Mouse (Mus musculus): ENCODE results near the gene Pde7b. TPM values are rescaled to one million over a fixed set of nuclear protein-coding genes. Genes with fewer than 3 reads are reported as not detected.

The Pde7b gene
- polyA plus RNA-seq, 1 experiment from 2014 or later, result 2.3 TPM

DNA sequence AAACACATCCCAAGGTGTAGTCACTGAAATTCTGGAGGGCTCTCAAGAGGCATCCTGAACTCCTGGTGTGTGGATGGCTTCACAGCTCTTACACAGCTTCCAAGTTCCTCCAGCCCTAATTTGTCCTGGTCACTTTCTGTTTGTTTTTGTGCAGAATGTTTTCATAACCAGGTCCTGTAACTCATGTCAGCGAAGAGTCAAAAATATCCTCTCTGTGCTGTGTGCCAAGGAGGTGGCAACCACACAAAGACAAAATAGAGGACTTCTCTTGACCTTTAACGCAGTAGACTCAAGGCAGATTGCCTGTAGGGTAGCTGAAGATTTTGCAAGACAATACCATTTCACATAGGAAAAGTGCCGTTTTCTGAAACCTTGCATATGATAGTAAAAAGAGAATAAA is 14.9 kb upstream of the Pde7b start:
- no peak for ATAC-seq
- no peaks in the 10 kb centered on the region for H3K36me3 ChIP-seq
- 88% methylated on average over 3 of the region's 3 CpGs for WGBS
- no peaks in the 10 kb centered on the region for H3K9me3 ChIP-seq
- H3K4me2 ChIP-seq (replicated peaks), result no peak overlapping the region
- H3K4me3 ChIP-seq (replicated peaks), result no peak overlapping the region
- H3K9ac ChIP-seq (replicated peaks), result no peak overlapping the region
- no peak overlapping the region for H3K27ac ChIP-seq
- peaks cover 9% of the 10 kb centered on the region; the same call in 1 of the 2 replicates for H3K4me1 ChIP-seq (replicated peaks)
- H3K27me3 ChIP-seq, result no peaks in the 10 kb centered on the region

DNA sequence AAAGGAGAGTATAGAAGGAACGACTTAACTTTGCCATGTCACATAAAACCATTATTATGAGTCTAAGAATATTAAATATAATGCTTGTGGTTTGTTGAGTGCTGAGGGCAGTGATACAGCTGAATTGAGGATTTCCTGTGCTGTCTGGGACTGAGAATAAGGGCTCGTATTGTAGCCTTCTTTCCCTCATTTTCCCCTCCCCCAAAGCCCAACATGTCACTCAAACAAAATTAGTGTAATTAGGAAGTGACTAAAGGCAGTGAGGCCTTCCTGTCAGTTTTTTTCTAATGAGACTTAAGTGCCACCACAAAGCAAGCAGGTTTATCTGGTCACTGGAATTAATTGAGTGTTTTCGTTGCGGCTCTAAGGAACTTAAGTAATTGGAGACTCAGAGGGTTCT is 12.3 kb upstream of the Pde7b start:
- H3K27ac ChIP-seq, result no peak overlapping the region
- H3K27me3 ChIP-seq, result no peaks in the 10 kb centered on the region
- H3K4me3 ChIP-seq (replicated peaks), result no peak overlapping the region
- ATAC-seq, result no peak
- H3K4me1 ChIP-seq (replicated peaks), result peaks cover 14% of the 10 kb centered on the region
- no peak overlapping the region for H3K9ac ChIP-seq (replicated peaks)
- no peaks in the 10 kb centered on the region for H3K9me3 ChIP-seq
- no peak overlapping the region for H3K4me2 ChIP-seq (replicated peaks)
- no peaks in the 10 kb centered on the region for H3K36me3 ChIP-seq
- 39% methylated on average over 4 of the region's 4 CpGs for WGBS

DNA sequence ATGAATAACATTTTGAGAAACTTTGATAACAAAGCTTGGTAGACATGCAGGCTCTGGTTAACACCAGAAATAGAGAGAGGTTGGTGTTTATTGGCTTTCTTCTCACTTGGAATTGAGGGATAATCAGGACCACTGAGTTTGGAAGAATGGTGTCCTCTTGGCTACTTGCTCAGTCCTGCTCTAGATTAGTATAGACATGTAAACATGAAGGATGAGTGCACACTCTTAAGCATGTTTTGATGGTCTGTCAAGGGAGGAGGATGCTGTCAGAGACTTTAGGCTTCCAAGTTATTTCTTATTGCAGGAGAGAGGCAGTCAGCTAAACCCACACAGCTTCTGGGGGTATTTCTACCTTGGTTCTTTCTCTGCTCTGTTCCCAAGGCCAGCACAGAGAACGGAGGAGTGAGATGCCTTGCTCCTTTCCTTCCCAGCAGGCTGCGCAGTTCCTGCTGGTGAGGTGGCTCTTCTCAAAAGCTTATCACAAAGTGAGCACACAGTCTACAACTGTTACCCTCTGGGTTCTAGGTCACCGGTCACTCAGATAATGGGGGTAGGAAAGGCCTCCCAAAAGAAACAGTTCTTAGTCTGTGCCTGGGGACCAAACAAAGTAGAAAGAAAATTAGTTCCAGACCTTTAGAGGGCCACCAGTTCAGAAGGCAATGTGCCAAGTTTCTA is 11.0 kb upstream of the Pde7b start:
- no peaks in the 10 kb centered on the region for H3K9me3 ChIP-seq
- H3K4me1 ChIP-seq (replicated peaks), result peaks cover 20% of the 10 kb centered on the region
- 76% methylated on average over 3 of the region's 3 CpGs for WGBS
- H3K4me2 ChIP-seq (replicated peaks), result no peak overlapping the region
- H3K27me3 ChIP-seq, result no peaks in the 10 kb centered on the region
- no peak overlapping the region for H3K9ac ChIP-seq (replicated peaks)
- no peaks in the 10 kb centered on the region for H3K36me3 ChIP-seq
- H3K27ac ChIP-seq, result no peak overlapping the region
- ATAC-seq, result no peak
- H3K4me3 ChIP-seq (replicated peaks), result no peak overlapping the region

DNA sequence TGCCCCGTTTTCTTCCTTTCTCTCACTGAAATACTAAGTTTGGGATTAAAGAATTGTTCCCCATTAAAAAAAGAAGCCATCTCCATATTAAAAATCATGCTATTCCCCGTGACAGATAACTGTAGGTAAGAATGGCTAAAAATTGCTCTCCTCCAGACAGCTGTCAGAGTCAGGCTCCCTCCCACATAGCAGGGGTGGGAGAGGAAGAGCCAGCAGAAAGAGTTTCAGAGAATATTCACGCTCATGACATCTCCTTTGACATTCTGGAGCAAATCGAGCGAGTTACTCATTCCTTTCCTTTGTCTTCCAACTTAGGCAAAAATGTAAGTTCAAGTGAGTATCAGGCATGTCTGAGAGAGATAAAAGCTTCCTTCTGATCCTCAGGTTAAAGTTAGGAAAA is 8.7 kb upstream of the Pde7b start:
- 81% methylated on average over 5 of the region's 5 CpGs for WGBS
- no peak for ATAC-seq
- Histone ChIP-seq H3K36me3 (no peaks in the 10 kb centered on the region), H3K27me3 (no peaks in the 10 kb centered on the region), H3K9me3 (no peaks in the 10 kb centered on the region), H3K9ac (replicated peaks) (no peak overlapping the region), H3K27ac (no peak overlapping the region), H3K4me1 (replicated peaks) (peaks cover 20% of the 10 kb centered on the region), H3K4me3 (replicated peaks) (no peak overlapping the region), H3K4me2 (replicated peaks) (no peak overlapping the region)

DNA sequence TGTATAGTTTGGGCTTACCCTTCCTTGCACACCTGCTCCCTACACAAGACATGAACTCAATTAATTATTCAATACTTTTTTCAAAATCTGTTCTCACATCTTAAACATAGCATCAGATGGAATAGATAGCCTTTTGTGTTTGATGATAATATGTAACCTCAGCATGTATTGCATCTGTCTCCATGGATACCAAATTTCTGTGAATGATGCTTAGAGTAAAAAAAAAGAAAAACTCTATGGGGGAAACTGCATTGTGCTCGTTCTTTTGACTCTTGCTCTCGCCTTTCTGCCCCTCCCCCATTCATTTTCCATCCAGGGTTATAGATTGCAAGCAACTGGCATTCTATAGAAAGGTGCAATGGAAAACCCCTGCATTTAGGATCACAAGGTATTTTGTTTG is 7.3 kb upstream of the Pde7b start:
- Histone ChIP-seq H3K9ac (replicated peaks) (no peak overlapping the region), H3K36me3 (no peaks in the 10 kb centered on the region), H3K27me3 (no peaks in the 10 kb centered on the region), H3K9me3 (no peaks in the 10 kb centered on the region), H3K4me2 (replicated peaks) (no peak overlapping the region), H3K4me3 (replicated peaks) (no peak overlapping the region), H3K27ac (no peak overlapping the region), H3K4me1 (replicated peaks) (peaks cover 19% of the 10 kb centered on the region)
- WGBS, result 22% methylated on average over 2 of the region's 2 CpGs
- no peak for ATAC-seq

DNA sequence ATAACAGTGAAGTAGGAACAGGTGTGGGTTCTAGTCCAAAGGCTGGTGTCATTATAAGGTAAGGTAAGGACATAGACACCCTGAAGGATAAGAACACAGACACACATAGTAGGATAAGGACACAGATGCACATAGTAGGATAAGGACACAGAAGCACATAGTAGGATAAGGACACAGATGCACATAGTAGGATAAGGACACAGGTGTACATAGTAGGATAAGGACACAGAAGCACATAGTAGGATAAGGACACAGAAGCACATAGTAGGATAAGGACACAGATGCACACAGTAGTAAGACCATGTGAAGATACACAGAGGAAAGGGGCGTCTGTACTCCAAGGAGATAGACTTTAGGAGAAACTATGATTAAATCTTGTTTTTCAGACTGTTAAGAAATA is 5.2 kb upstream of the Pde7b start:
- Histone ChIP-seq H3K9ac (replicated peaks) (no peak overlapping the region), H3K27ac (no peak overlapping the region), H3K4me1 (replicated peaks) (peaks cover 17% of the 10 kb centered on the region), H3K9me3 (no peaks in the 10 kb centered on the region), H3K27me3 (no peaks in the 10 kb centered on the region), H3K4me3 (replicated peaks) (no peak overlapping the region), H3K4me2 (replicated peaks) (no peak overlapping the region), H3K36me3 (no peaks in the 10 kb centered on the region)
- no peak for ATAC-seq
- WGBS, result 86% methylated on average over 1 of the region's 1 CpGs

DNA sequence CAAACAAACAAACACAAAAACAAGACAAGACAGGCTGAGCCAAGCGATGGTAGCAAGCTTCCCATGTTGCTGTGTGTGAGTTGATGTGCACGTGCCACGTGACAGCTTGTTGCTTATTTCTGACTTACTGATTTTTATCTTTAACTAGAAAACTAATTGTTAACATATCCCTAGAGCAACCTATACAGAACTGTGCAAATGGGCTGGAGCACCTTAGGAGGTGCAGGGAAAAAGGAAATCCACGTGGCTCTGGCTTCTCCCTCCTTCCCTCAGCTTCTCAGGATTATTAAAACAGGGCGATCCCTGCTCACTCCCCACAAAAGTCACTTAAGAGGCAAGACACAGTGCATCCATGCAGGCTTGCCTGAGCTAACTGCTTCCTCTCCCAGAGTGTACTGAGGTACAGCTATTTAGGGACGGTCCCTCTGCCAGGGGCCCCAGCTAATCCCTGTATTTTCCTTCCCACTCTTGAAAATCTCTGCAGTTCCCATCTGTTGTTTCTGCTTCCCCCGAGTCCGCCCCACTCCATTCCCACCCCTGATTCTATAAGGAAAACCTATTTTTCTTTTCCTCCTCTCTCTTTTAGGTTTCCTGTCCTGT is 606 bp upstream of the Pde7b start:
- Histone ChIP-seq H3K9ac (replicated peaks) (0 out of 2 replicates have a peak overlapping the region, but pooled peaks have one; percentile 57), H3K36me3 (no peaks in the 10 kb centered on the region), H3K4me3 (replicated peaks) (peak overlapping the region; percentile 38; the same call in 1 of the 2 replicates), H3K27me3 (no peaks in the 10 kb centered on the region), H3K27ac (no peak overlapping the region), H3K4me1 (replicated peaks) (peaks cover 31% of the 10 kb centered on the region), H3K4me2 (replicated peaks) (peak overlapping the region; percentile 50), H3K9me3 (no peaks in the 10 kb centered on the region)
- ATAC-seq, result peak; percentile 51
- 40% methylated on average over 8 of the region's 8 CpGs for WGBS

DNA sequence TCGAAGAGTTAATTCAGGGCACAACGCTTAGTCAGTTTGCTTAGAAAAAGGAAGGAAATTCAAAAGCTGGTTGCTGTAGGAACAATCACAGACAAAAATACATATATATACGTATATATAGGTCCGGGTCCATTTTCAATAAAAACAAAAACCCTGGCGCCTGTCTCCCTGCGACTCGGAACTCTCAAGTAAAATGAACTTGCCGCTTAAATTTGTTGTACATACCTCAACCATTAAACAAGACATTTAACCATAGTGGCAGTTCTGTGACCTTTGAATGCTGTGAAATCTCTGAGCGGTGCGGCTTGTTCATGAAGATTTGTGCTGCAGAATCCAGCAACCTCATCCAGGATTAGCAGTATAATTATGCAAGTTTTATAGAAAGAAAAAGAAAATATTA is 427 bp downstream of the Pde7b start:
- peak overlapping the region; percentile 38 for H3K4me3 ChIP-seq (replicated peaks)
- peak overlapping the region; percentile 50 for H3K4me2 ChIP-seq (replicated peaks)
- peak overlapping the region; percentile 57 for H3K9ac ChIP-seq (replicated peaks)
- ATAC-seq, result no peak
- no peaks in the 10 kb centered on the region for H3K36me3 ChIP-seq
- no peaks in the 10 kb centered on the region for H3K9me3 ChIP-seq
- no peak overlapping the region for H3K27ac ChIP-seq
- peaks cover 31% of the 10 kb centered on the region for H3K4me1 ChIP-seq (replicated peaks)
- 29% methylated on average over 10 of the region's 10 CpGs for WGBS
- H3K27me3 ChIP-seq, result no peaks in the 10 kb centered on the region

DNA sequence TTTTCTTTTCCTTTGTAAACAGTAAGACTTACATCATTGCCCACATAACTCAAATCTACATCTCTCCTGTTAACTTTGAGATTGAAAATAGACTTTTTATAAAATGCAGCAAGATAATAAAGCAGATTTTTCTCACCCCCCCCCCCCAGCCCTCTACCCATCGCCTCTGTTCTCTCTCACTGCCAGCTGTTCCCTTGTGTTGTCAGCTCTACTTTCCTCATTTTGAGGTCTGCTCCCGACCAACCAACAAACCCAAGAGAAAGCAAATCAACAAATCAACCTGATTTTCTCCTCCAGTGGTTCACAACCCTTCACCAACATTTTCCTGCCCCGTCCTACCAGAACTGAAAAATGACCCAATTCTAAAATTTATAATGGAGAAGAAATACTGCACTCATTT is 916 bp downstream of the Pde7b start:
- H3K4me3 ChIP-seq (replicated peaks), result peak overlapping the region; percentile 38
- no peaks in the 10 kb centered on the region for H3K36me3 ChIP-seq
- no peak for ATAC-seq
- no peak overlapping the region for H3K27ac ChIP-seq
- peak overlapping the region; percentile 50 for H3K4me2 ChIP-seq (replicated peaks)
- no peaks in the 10 kb centered on the region for H3K27me3 ChIP-seq
- 22% methylated on average over 3 of the region's 3 CpGs for WGBS
- H3K4me1 ChIP-seq (replicated peaks), result peaks cover 31% of the 10 kb centered on the region
- peak overlapping the region; percentile 57 for H3K9ac ChIP-seq (replicated peaks)
- no peaks in the 10 kb centered on the region for H3K9me3 ChIP-seq

DNA sequence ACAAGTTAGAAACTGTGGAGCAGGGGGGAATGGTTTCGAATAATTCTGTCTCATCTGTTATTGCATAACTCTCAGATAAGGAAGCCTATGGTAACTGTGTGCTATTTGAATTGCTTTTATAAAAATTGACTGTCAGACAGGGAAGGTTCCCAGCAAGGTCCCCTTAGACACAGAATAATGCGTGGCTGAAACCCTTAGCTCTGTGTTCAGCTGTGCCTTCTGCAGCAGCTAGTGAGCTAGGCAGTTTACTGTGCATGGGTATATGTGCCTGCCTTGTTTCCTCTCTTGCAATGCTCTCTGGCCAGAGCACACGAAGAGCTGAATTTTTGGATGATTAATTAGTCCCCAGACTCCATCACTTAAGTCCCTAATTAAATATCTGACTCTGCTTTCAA is 1.4 kb downstream of the Pde7b start:
- peak overlapping the region; percentile 5; the same call in 1 of the 2 replicates for H3K9ac ChIP-seq (replicated peaks)

DNA sequence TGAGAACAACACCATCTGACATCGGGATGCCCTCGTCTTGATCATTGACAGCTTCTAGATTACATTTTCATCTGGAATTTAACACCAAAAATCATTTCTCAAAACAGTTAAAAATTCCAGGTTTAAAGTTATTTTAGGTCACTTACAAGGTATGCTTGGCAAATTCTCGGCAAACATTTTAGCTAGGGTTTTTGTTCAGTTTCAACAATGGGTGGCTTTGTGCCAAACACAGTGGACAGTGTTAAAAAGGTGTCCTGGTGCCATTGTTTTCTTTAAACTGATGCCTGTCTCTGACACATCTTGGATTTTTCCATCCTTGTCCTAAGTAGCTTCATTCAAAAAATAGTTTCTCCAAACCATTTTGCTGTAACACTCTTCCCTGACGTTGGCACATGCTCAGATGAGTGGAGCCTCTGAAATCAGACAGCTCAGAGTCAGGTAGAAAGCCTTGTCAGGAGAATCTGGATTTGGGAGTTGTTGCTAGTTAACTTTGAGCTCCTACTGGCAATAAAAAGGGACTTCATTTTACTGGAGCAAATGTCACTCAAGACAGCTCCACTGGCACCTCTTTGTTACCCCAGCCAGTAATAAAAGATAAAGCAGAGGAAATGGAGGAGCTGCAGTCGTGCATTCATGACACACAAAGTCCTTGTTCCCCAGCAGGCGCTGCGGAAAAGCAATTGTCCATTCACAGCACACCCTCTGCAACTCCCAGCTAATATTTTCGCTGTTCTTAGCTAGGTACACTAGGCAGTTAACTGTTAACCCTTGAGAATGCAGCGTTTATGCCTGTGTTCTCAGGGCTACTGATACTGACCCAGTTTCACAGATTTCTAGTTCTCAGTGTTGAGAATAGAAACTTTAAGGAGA is 2.0 kb downstream of the Pde7b start:
- Histone ChIP-seq H3K36me3 (no peaks in the 10 kb centered on the region), H3K9me3 (no peaks in the 10 kb centered on the region), H3K27ac (peak overlapping the region; percentile 45), H3K4me3 (replicated peaks) (0 out of 2 replicates have a peak overlapping the region, but pooled peaks have one; percentile 1), H3K4me1 (replicated peaks) (peaks cover 31% of the 10 kb centered on the region), H3K9ac (replicated peaks) (peak overlapping the region; percentile 5; the same call in 1 of the 2 replicates), H3K27me3 (no peaks in the 10 kb centered on the region), H3K4me2 (replicated peaks) (peak overlapping the region; percentile 50)
- 0 out of 2 replicates have a peak, but pooled peaks have one; percentile 16 for ATAC-seq
- WGBS, result 34% methylated on average over 9 of the region's 9 CpGs

More for the DNA sequence above, 1.4 kb downstream of the Pde7b start:
- Histone ChIP-seq H3K27me3 (no peaks in the 10 kb centered on the region), H3K4me3 (replicated peaks) (0 out of 2 replicates have a peak overlapping the region, but pooled peaks have one; percentile 1), H3K4me1 (replicated peaks) (peaks cover 31% of the 10 kb centered on the region), H3K36me3 (no peaks in the 10 kb centered on the region), H3K27ac (peak overlapping the region; percentile 45; the same call in 1 of the 2 replicates), H3K9me3 (no peaks in the 10 kb centered on the region), H3K4me2 (replicated peaks) (peak overlapping the region; percentile 50)
- whole genome bisulfite sequencing, result 33% methylated on average over 3 of the region's 3 CpGs
- peak; percentile 61; the same call in 1 of the 2 replicates for ATAC-seq

DNA sequence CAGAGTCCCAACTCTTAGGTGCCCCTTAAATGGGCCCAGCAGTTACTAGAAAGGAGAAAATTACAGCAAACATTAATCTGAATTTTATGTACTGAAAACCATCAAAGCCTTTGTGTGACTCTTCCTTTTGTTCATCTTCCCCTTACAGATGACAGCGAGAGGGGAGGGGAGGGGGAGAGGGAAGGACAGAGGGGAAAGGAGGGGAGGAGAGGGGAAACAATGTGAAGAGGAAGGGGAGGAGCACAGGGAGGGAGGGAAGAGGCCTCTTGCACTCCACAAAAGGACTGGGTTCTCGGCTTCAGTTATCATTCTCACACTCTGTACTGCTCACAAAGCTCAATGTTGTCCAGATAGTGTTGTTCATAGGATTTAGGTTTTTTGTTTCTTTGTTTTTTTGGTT is 5.7 kb downstream of the Pde7b start:
- Histone ChIP-seq H3K4me1 (replicated peaks) (peaks cover 19% of the 10 kb centered on the region), H3K27me3 (no peaks in the 10 kb centered on the region), H3K4me2 (replicated peaks) (no peak overlapping the region), H3K9me3 (no peaks in the 10 kb centered on the region), H3K27ac (no peak overlapping the region), H3K4me3 (replicated peaks) (no peak overlapping the region), H3K36me3 (no peaks in the 10 kb centered on the region), H3K9ac (replicated peaks) (no peak overlapping the region)
- 15% methylated on average over 2 of the region's 2 CpGs for whole genome bisulfite sequencing
- ATAC-seq, result no peak
